Mouse (Mus musculus): ENCODE data around the gene Synpr. TPM values are rescaled to one million over a fixed set of nuclear protein-coding genes. Genes with fewer than 3 reads are reported as not detected.

Gene Synpr
- polyA plus RNA-seq, 1 experiment from 2014 or later, result 5.7 TPM

- no peak overlapping the region for H3K27ac ChIP-seq (ENCODE audit: low read length)
- H3K36me3 ChIP-seq (ENCODE audit: control insufficient read depth, insufficient read depth, low read length), result no peaks in the 10 kb centered on the region
- H3K4me3 ChIP-seq (replicated peaks; ENCODE audit: low read length), result no peak overlapping the region
- no peaks in the 10 kb centered on the region for H3K27me3 ChIP-seq (ENCODE audit: control insufficient read depth, insufficient read depth, low read length)
- H3K9me3 ChIP-seq (replicated peaks; ENCODE audit: control insufficient read depth, low read length), result no peaks in the 10 kb centered on the region
- no peak overlapping the region for H3K9ac ChIP-seq (ENCODE audit: low read length)
- WGBS, result 80% methylated on average over 4 of the region's 4 CpGs
- no peaks in the 10 kb centered on the region for H3K4me1 ChIP-seq (ENCODE audit: control insufficient read depth, insufficient read depth, low read length)
- no peak for ATAC-seq (ENCODE audit: insufficient read depth, low FRiP score)
- H3K4me2 ChIP-seq (ENCODE audit: low read depth, low read length), result no peak overlapping the region
These were observed 56.1 kb downstream of the Synpr start for GRCm38 (mm10) chr14:13340688-13341087.

DNA sequence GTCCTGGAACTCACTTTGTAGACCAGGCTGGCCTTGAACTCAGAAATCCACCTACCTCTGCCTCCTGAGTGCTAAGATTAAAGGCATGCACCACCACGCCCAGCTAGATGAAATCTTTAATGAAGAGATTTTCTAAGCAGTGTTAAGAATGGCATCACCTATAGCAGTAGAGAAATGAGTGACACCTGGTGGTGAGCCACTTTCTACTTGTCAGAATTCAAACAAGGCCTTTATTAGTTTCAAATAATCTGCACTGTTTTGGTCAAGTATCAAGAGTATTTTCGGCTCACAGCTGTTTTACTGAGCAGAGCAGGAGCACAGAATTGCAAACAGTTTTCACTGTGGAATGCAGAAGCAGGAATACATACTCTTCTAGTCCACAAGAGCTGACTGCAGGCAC is 59.7 kb downstream of the Synpr start:
- Histone ChIP-seq H3K9ac (ENCODE audit: low read length) (no peak overlapping the region), H3K27me3 (ENCODE audit: control insufficient read depth, insufficient read depth, low read length) (no peaks in the 10 kb centered on the region), H3K9me3 (replicated peaks; ENCODE audit: control insufficient read depth, low read length) (no peaks in the 10 kb centered on the region), H3K36me3 (ENCODE audit: control insufficient read depth, insufficient read depth, low read length) (no peaks in the 10 kb centered on the region), H3K4me1 (ENCODE audit: control insufficient read depth, insufficient read depth, low read length) (no peaks in the 10 kb centered on the region), H3K27ac (ENCODE audit: low read length) (no peak overlapping the region), H3K4me2 (ENCODE audit: low read depth, low read length) (no peak overlapping the region), H3K4me3 (replicated peaks; ENCODE audit: low read length) (no peak overlapping the region)
- ATAC-seq (ENCODE audit: insufficient read depth, low FRiP score), result no peak
- 60% methylated on average over 2 of the region's 2 CpGs for WGBS

DNA sequence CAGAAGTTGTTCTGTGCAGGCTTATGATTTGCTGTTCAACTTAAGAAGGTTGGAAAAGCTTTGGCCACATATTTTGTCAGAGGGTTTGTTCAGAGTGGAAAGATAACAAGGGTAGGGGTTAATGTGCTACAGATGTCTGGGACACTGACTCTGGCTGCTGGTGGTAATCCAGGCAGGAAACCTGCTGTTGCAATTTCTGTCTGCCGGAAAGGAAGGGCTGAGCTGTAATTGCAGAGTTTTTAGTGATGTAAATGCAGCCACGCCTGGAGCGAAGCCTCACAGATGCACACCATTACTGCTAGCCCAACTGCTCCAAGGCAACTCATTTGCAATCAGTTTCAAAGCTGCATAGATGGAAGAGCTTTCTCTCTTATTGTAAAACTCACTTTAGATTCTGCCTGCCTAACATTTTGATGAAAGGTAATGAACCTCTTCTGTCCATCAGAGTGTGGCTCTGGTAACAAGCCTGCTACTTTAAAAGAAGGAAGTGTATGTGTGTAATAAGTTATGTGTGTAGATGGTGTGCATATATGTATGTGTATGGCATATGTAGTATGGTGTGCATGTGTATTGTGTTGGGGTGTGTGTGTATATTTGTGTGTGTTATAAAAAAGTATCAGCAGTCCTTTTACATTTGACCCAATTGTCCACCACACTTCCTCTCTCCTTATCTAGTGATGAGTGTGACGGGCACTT is 64.7 kb downstream of the Synpr start:
- ATAC-seq (ENCODE audit: insufficient read depth, low FRiP score), result no peak
- Histone ChIP-seq H3K4me3 (replicated peaks; ENCODE audit: low read length) (no peak overlapping the region), H3K4me2 (ENCODE audit: low read depth, low read length) (no peak overlapping the region), H3K9ac (ENCODE audit: low read length) (no peak overlapping the region), H3K27ac (ENCODE audit: low read length) (no peak overlapping the region), H3K36me3 (ENCODE audit: control insufficient read depth, insufficient read depth, low read length) (no peaks in the 10 kb centered on the region), H3K4me1 (ENCODE audit: control insufficient read depth, insufficient read depth, low read length) (no peaks in the 10 kb centered on the region), H3K9me3 (replicated peaks; ENCODE audit: control insufficient read depth, low read length) (no peaks in the 10 kb centered on the region), H3K27me3 (ENCODE audit: control insufficient read depth, insufficient read depth, low read length) (no peaks in the 10 kb centered on the region)
- 53% methylated on average over 4 of the region's 4 CpGs for WGBS

DNA sequence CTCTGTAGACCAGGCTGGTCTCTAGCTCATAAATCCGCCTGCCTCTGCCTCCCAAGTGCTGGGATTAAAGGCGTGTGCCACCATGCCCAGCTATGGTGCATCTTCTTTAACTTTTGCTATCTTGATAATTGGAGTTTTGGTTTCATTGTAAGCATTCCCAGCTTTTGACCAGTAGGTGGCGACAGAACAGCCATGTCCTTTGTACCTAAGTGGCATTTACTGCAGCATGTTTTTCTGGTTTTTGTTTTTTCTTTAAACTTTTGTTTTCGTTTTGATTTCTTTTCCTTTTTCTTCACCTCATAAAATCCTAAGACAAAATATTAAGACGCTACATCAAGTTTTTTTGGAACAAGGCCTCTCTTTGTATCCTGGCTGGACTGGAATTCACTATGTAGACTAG is 69.6 kb downstream of the Synpr start:
- Histone ChIP-seq H3K4me2 (ENCODE audit: low read depth, low read length) (no peak overlapping the region), H3K9me3 (replicated peaks; ENCODE audit: control insufficient read depth, low read length) (no peaks in the 10 kb centered on the region), H3K4me1 (ENCODE audit: control insufficient read depth, insufficient read depth, low read length) (no peaks in the 10 kb centered on the region), H3K27me3 (ENCODE audit: control insufficient read depth, insufficient read depth, low read length) (no peaks in the 10 kb centered on the region), H3K4me3 (replicated peaks; ENCODE audit: low read length) (no peak overlapping the region), H3K36me3 (ENCODE audit: control insufficient read depth, insufficient read depth, low read length) (no peaks in the 10 kb centered on the region), H3K9ac (ENCODE audit: low read length) (no peak overlapping the region), H3K27ac (ENCODE audit: low read length) (no peak overlapping the region)
- WGBS, result 34% methylated on average over 5 of the region's 5 CpGs
- no peak for ATAC-seq (ENCODE audit: insufficient read depth, low FRiP score)

DNA sequence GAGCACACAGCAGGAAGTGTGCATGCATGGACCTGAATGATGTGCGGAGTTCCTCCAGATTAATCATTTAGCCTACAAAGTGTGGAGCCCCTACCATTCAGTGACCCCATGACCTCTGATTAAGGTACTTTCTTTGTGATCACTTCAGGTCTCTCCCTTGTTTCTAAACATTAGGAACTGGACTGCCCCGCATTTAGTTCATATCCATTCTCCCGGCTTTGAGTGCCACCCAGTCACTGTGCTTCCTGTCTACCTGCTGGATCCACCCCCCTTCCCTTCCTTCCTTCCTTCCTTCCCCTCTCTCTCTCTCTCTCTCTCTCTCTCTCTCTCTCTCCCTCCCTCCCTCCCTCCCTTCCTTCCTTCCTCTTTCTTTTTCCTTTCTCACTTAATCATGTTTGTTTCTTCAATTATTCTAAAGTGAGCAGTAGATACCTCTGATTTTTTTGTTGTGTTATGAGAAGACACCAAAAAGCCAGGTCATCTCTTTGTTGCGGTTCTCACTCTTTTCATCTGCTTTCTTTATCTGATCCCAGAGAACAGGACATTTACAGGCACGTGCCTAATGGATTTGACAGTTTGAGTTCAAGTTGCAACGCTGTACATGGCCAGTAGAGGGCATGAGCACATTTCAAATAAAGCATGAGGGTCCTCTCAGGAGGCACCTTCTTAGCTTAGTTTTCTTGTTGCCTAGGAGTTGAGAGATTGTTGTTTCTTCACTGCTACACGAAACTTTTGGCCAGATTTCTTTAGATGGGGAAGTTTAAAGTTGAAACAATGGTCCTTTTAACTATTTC is 71.2 kb downstream of the Synpr start:
- H3K36me3 ChIP-seq (ENCODE audit: control insufficient read depth, insufficient read depth, low read length), result no peaks in the 10 kb centered on the region
- H3K4me2 ChIP-seq (ENCODE audit: low read depth, low read length), result no peak overlapping the region
- no peaks in the 10 kb centered on the region for H3K9me3 ChIP-seq (replicated peaks; ENCODE audit: control insufficient read depth, low read length)
- no peak overlapping the region for H3K27ac ChIP-seq (ENCODE audit: low read length)
- H3K4me1 ChIP-seq (ENCODE audit: control insufficient read depth, insufficient read depth, low read length), result no peaks in the 10 kb centered on the region
- H3K9ac ChIP-seq (ENCODE audit: low read length), result no peak overlapping the region
- no peak overlapping the region for H3K4me3 ChIP-seq (replicated peaks; ENCODE audit: low read length)
- no peak for ATAC-seq (ENCODE audit: insufficient read depth, low FRiP score)
- H3K27me3 ChIP-seq (ENCODE audit: control insufficient read depth, insufficient read depth, low read length), result no peaks in the 10 kb centered on the region
- WGBS, result 8% methylated on average over 7 of the region's 7 CpGs

DNA sequence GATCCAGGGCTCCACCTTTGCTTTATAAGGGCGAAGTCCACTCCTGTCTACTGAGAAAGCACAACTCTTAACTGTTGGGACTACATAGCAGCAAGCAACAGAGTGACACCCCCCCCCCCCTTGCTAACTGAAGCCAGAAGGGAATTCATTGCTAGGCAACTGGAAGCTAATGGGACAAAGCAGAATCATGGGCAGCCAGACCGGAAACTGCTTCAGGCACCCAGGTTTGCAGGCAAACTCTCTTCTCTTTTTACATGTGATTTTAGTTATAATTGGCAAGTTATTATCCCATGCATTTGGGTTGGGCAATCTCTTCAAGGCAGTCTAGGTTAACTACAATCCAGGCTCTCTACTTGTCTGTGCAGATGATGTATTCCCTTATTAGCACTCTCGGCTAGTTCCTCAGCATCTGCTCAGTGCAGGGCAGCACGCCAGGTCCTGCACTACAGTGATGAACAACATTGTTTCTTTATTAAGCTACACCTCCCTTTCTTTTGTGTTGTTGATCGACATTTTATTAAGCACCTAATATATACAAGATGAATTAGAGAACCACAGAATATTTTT is 72.6 kb downstream of the Synpr start:
- Histone ChIP-seq H3K4me1 (ENCODE audit: control insufficient read depth, insufficient read depth, low read length) (no peaks in the 10 kb centered on the region), H3K9ac (ENCODE audit: low read length) (no peak overlapping the region), H3K4me3 (replicated peaks; ENCODE audit: low read length) (no peak overlapping the region), H3K4me2 (ENCODE audit: low read depth, low read length) (no peak overlapping the region), H3K27me3 (ENCODE audit: control insufficient read depth, insufficient read depth, low read length) (no peaks in the 10 kb centered on the region), H3K36me3 (ENCODE audit: control insufficient read depth, insufficient read depth, low read length) (no peaks in the 10 kb centered on the region), H3K9me3 (replicated peaks; ENCODE audit: control insufficient read depth, low read length) (no peaks in the 10 kb centered on the region), H3K27ac (ENCODE audit: low read length) (no peak overlapping the region)
- no peak for ATAC-seq (ENCODE audit: insufficient read depth, low FRiP score)
- WGBS, result 74% methylated on average over 5 of the region's 5 CpGs

DNA sequence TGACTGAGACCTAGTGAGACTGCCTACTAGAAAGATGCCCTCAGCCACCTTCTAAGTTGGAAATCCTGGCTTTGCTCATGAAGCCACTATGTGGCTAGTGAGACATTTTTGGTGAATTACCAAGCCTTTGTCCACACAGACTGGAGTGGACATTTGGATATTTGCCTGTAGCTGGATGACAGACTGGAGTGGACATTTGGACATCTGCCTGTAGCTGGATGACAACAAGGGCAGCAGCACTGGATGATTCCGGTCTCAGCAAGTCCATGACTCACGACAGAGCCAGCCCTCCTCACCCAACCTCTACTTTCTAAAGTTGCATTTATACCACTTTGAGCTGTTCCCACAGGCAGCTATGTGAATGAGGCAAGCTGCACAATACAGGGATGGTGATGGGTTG is 73.5 kb downstream of the Synpr start:
- no peak for ATAC-seq (ENCODE audit: insufficient read depth, low FRiP score)
- Histone ChIP-seq H3K9me3 (replicated peaks; ENCODE audit: control insufficient read depth, low read length) (no peaks in the 10 kb centered on the region), H3K9ac (ENCODE audit: low read length) (no peak overlapping the region), H3K4me2 (ENCODE audit: low read depth, low read length) (no peak overlapping the region), H3K27ac (ENCODE audit: low read length) (no peak overlapping the region), H3K4me1 (ENCODE audit: control insufficient read depth, insufficient read depth, low read length) (no peaks in the 10 kb centered on the region), H3K36me3 (ENCODE audit: control insufficient read depth, insufficient read depth, low read length) (no peaks in the 10 kb centered on the region), H3K27me3 (ENCODE audit: control insufficient read depth, insufficient read depth, low read length) (no peaks in the 10 kb centered on the region), H3K4me3 (replicated peaks; ENCODE audit: low read length) (no peak overlapping the region)
- 69% methylated on average over 2 of the region's 2 CpGs for WGBS

GRCm38 (mm10) chr14:13361184-13361583 is 76.6 kb downstream of the Synpr start:
- H3K9me3 ChIP-seq (replicated peaks; ENCODE audit: control insufficient read depth, low read length), result no peaks in the 10 kb centered on the region
- no peak overlapping the region for H3K9ac ChIP-seq (ENCODE audit: low read length)
- H3K27ac ChIP-seq (ENCODE audit: low read length), result no peak overlapping the region
- H3K4me3 ChIP-seq (replicated peaks; ENCODE audit: low read length), result no peak overlapping the region
- H3K4me1 ChIP-seq (ENCODE audit: control insufficient read depth, insufficient read depth, low read length), result no peaks in the 10 kb centered on the region
- no peaks in the 10 kb centered on the region for H3K27me3 ChIP-seq (ENCODE audit: control insufficient read depth, insufficient read depth, low read length)
- ATAC-seq (ENCODE audit: insufficient read depth, low FRiP score), result no peak
- no peaks in the 10 kb centered on the region for H3K36me3 ChIP-seq (ENCODE audit: control insufficient read depth, insufficient read depth, low read length)
- no peak overlapping the region for H3K4me2 ChIP-seq (ENCODE audit: low read depth, low read length)

DNA sequence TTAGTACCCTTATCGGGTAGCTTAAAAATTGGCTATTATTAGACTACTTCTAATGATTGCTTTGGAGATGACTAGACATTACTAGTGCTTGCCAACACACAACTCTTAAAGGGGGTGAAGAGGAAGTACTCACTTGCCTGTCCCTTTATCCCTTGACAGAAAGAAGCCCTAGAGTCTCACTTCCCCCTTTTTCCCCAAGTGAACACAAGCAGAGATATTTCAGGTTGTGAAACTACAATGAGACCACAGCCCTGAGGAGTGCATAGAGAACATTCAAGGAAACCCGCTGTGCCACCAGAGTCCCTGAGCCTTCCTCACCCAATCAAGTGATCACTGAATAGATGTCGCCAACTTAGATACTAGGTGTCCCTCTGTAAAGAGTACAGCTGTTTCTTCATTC is 77.1 kb downstream of the Synpr start:
- ATAC-seq (ENCODE audit: insufficient read depth, low FRiP score), result no peak
- 84% methylated on average over 3 of the region's 3 CpGs for WGBS

More for the DNA sequence above, 77.1 kb downstream of the Synpr start:
- H3K4me2 ChIP-seq (ENCODE audit: low read depth, low read length), result no peak overlapping the region
- no peaks in the 10 kb centered on the region for H3K4me1 ChIP-seq (ENCODE audit: control insufficient read depth, insufficient read depth, low read length)
- H3K4me3 ChIP-seq (replicated peaks; ENCODE audit: low read length), result no peak overlapping the region
- no peak overlapping the region for H3K9ac ChIP-seq (ENCODE audit: low read length)
- H3K27me3 ChIP-seq (ENCODE audit: control insufficient read depth, insufficient read depth, low read length), result no peaks in the 10 kb centered on the region
- no peaks in the 10 kb centered on the region for H3K9me3 ChIP-seq (replicated peaks; ENCODE audit: control insufficient read depth, low read length)
- no peak overlapping the region for H3K27ac ChIP-seq (ENCODE audit: low read length)
- H3K36me3 ChIP-seq (ENCODE audit: control insufficient read depth, insufficient read depth, low read length), result no peaks in the 10 kb centered on the region

Measured in stomach, embryonic 16.5 days (tissue).